In genomic region chr5:115192828-115193195, GRCm38 (mm10) we compare ENCODE assay signal across 8 mouse cellular contexts. TPM values are rescaled to one million over a fixed set of nuclear protein-coding genes. Genes with fewer than 3 reads are reported as not detected.
DNase-seq lines count a peak whose midpoint lies in the region; ATAC-seq and TF ChIP-seq lines count a peak whose summit lies in the region.

No protein-coding gene starts in this region.

- DNase-seq in adrenal gland, adult 2 months, result peak; percentile 82
- DNase-seq in adrenal gland, adult 18-20 months (ENCODE audit: low spot score in 2 of 2), result no peak
- DNase-seq in lung, postnatal 25 days (ENCODE audit: low spot score), result no peak
- DNase-seq in limb, embryonic 14.5 days (ENCODE audit: low spot score), result no peak
- DNase-seq in thymus, postnatal 10 days (ENCODE audit: low spot score in 2 of 2), result no peak
- DNase-seq in urinary bladder, postnatal 14 days (ENCODE audit: low spot score), result no peak

- peak overlapping the region; percentile 100 for H3K4me2 ChIP-seq in lung, embryonic 16.5 days (ENCODE audit: low read depth, low read length)
- H3K4me2 ChIP-seq in limb, embryonic 14.5 days (replicated peaks; ENCODE audit: low read depth, low read length, severe bottlenecking), result peak overlapping the region; percentile 100

- peaks cover 17% of the 10 kb centered on the region for H3K4me1 ChIP-seq in lung, embryonic 16.5 days (replicated peaks; ENCODE audit: control insufficient read depth, insufficient read depth, low read length)
- peaks cover 9% of the 10 kb centered on the region for H3K4me1 ChIP-seq in limb, embryonic 14.5 days (ENCODE audit: control insufficient read depth, insufficient read depth, low read length)

- H3K36me3 ChIP-seq in lung, embryonic 16.5 days (ENCODE audit: control insufficient read depth, insufficient read depth, low read length), result no peaks in the 10 kb centered on the region
- no peaks in the 10 kb centered on the region for H3K36me3 ChIP-seq in limb, embryonic 14.5 days (ENCODE audit: control insufficient read depth, insufficient read depth, low read length)

- H3K27me3 ChIP-seq in lung, embryonic 16.5 days (ENCODE audit: control insufficient read depth, insufficient read depth, low read depth, low read length), result peaks cover 52% of the 10 kb centered on the region
- peaks cover 36% of the 10 kb centered on the region for H3K27me3 ChIP-seq in limb, embryonic 14.5 days (ENCODE audit: control insufficient read depth, insufficient read depth, low read length)

- H3K9me3 ChIP-seq in lung, embryonic 16.5 days (ENCODE audit: control insufficient read depth, low read length), result no peaks in the 10 kb centered on the region
- H3K9me3 ChIP-seq in limb, embryonic 14.5 days (ENCODE audit: control insufficient read depth, low read length), result no peaks in the 10 kb centered on the region

- H3K27ac ChIP-seq in lung, embryonic 16.5 days (ENCODE audit: low read length), result no peak overlapping the region
- H3K27ac ChIP-seq in limb, embryonic 14.5 days (replicated peaks; ENCODE audit: low read depth, low read length), result no peak overlapping the region

- no peak for ATAC-seq in lung, embryonic 16.5 days (ENCODE audit: low read depth)
- ATAC-seq in limb, embryonic 14.5 days (ENCODE audit: low FRiP score, low read depth), result no peak
- no peak for ATAC-seq in cerebellum, adult (ENCODE audit: insufficient number of reproducible peaks, low FRiP score, low TSS enrichment)

- no peak for TF ChIP-seq POLR2A in limb, embryonic 14.5 days (IDR thresholded peaks at IDR 0.05; ENCODE audit: borderline replicate concordance, extremely low read depth, insufficient read depth, insufficient read length)

- 15% methylated on average over 7 of the region's 7 CpGs for WGBS in lung, embryonic 16.5 days
- 19% methylated on average over 7 of the region's 7 CpGs for WGBS in limb, embryonic 14.5 days

- peak overlapping the region; percentile 62 for H3K4me3 ChIP-seq in lung, embryonic 16.5 days (ENCODE audit: low read length)
- H3K4me3 ChIP-seq in limb, embryonic 14.5 days (replicated peaks; ENCODE audit: low read length), result peak overlapping the region; percentile 53

- H3K9ac ChIP-seq in lung, embryonic 16.5 days (ENCODE audit: low read length), result no peak overlapping the region
- no peak overlapping the region for H3K9ac ChIP-seq in limb, embryonic 14.5 days (ENCODE audit: low read depth, low read length, severe bottlenecking)

RNA-seq across cellular contexts. Expression of gene Cabp1, which starts 1.4 kb away (rescaled TPM):
- total RNA-seq in adrenal gland, adult 2 months (2021), result 10 to 100 TPM; 37.7 to 57.1 TPM
- 45.7 and 61.7 TPM in 2 replicates for polyA plus RNA-seq in adrenal gland, adult 2 months (2012; rRNA removed)
- 10 to 100 TPM; 28.4 to 34.3 TPM for total RNA-seq in adrenal gland, adult 18-20 months (2021)
- 1.3 and 1.6 TPM in 2 replicates for polyA plus RNA-seq in lung, embryonic 16.5 days (2015; fragmentation: Nextera tagmentation; extraction: Ambion mirVana)
- polyA plus RNA-seq in limb, embryonic 14.5 days (2012; rRNA removed), result 3.1 and 4.7 TPM in 2 replicates
- polyA plus RNA-seq in limb, embryonic 14.5 days (2014; fragmentation: Nextera tagmentation; extraction: Ambion mirVana), result 1.2 and 1.5 TPM in 2 replicates

RNA-seq across cellular contexts. Expression of gene Mlec, which starts 34.8 kb away (rescaled TPM):
- total RNA-seq in adrenal gland, adult 2 months (2021), result 100 to 1,000 TPM; 165 to 185 TPM
- polyA plus RNA-seq in adrenal gland, adult 2 months (2012; rRNA removed), result 74.7 and 96.9 TPM in 2 replicates
- total RNA-seq in adrenal gland, adult 18-20 months (2021), result 100 to 1,000 TPM; 173 to 221 TPM
- 58.9 and 62.1 TPM in 2 replicates for polyA plus RNA-seq in lung, embryonic 16.5 days (2015; fragmentation: Nextera tagmentation; extraction: Ambion mirVana)
- 182 and 215 TPM in 2 replicates for polyA plus RNA-seq in limb, embryonic 14.5 days (2012; rRNA removed)
- polyA plus RNA-seq in limb, embryonic 14.5 days (2014; fragmentation: Nextera tagmentation; extraction: Ambion mirVana), result 73.7 and 77.8 TPM in 2 replicates

RNA-seq across cellular contexts. Expression of gene Pop5, which starts 42.8 kb away (rescaled TPM):
- 10 to 100 TPM; 53.1 to 84.0 TPM for total RNA-seq in adrenal gland, adult 2 months (2021)
- 194 and 250 TPM in 2 replicates for polyA plus RNA-seq in adrenal gland, adult 2 months (2012; rRNA removed)
- total RNA-seq in adrenal gland, adult 18-20 months (2021), result 10 to 100 TPM; 71.6 to 84.6 TPM
- polyA plus RNA-seq in lung, embryonic 16.5 days (2015; fragmentation: Nextera tagmentation; extraction: Ambion mirVana), result 97.6 and 109 TPM in 2 replicates
- polyA plus RNA-seq in limb, embryonic 14.5 days (2012; rRNA removed), result 51.6 and 61.7 TPM in 2 replicates
- 90.3 and 107 TPM in 2 replicates for polyA plus RNA-seq in limb, embryonic 14.5 days (2014; fragmentation: Nextera tagmentation; extraction: Ambion mirVana)

RNA-seq across cellular contexts. Expression of gene Unc119b, which starts 58.0 kb away (rescaled TPM):
- total RNA-seq in adrenal gland, adult 2 months (2021), result 10 to 100 TPM; 32.0 to 44.8 TPM
- 37.5 and 39.2 TPM in 2 replicates for polyA plus RNA-seq in adrenal gland, adult 2 months (2012; rRNA removed)
- 10 to 100 TPM; 36.6 to 46.1 TPM for total RNA-seq in adrenal gland, adult 18-20 months (2021)
- polyA plus RNA-seq in lung, embryonic 16.5 days (2015; fragmentation: Nextera tagmentation; extraction: Ambion mirVana), result 34.3 and 35.2 TPM in 2 replicates
- 44.3 and 53.9 TPM in 2 replicates for polyA plus RNA-seq in limb, embryonic 14.5 days (2012; rRNA removed)
- 38.4 and 41.1 TPM in 2 replicates for polyA plus RNA-seq in limb, embryonic 14.5 days (2014; fragmentation: Nextera tagmentation; extraction: Ambion mirVana)
